Mouse (Mus musculus) common myeloid progenitor, adult 5-6 weeks (primary cell): ENCODE measurements at regions not wholly inside any gene's neighbourhood (a gene's known extent, or its start where the extent isn't known, plus 50 kb on each side); places are given as distances from the start of the nearest gene placed in this dataset.

Source experiments
- ATAC-seq: replicated peaks from 2 replicates; pipeline ENCODE4 v1.8.0; 2016; ENCODE audit warnings: low read depth, mild to moderate bottlenecking, moderate TSS enrichment, inconsistent platforms; ENCODE audit not compliant: poor library complexity, severe bottlenecking

- ATAC-seq = peak; percentile 73
These were observed 123.5 kb upstream of the Adamts9 start for GRCm38 (mm10) chr6:93066553-93067376.

GRCm38 (mm10) chr6:93065917-93066552, 122.7 kb upstream of the Adamts9 start:
- peak; percentile 72 for ATAC-seq

GRCm38 (mm10) chr6:93065366-93065765, 122.1 kb upstream of the Adamts9 start:
- ATAC-seq = no peak

- no peak for ATAC-seq
These were observed 121.1 kb upstream of the Adamts9 start for GRCm38 (mm10) chr6:93064366-93064765.

- ATAC-seq = no peak
These were observed 118.4 kb upstream of the Adamts9 start for GRCm38 (mm10) chr6:93061741-93062140.

GRCm38 (mm10) chr6:93045524-93045923, 102.2 kb upstream of the Adamts9 start:
- ATAC-seq = no peak

- ATAC-seq = no peak
These were observed 97.7 kb upstream of the Adamts9 start for GRCm38 (mm10) chr6:93041041-93041440.

GRCm38 (mm10) chr6:93031812-93032330, 88.6 kb upstream of the Adamts9 start:
- no peak for ATAC-seq

- ATAC-seq = no peak
These were observed 83.1 kb upstream of the Adamts9 start for GRCm38 (mm10) chr6:93026068-93027022.

- ATAC-seq = no peak
These were observed 71.2 kb upstream of the Adamts9 start for GRCm38 (mm10) chr6:93014534-93014933.

- ATAC-seq = no peak
These were observed 68.6 kb upstream of the Adamts9 start for GRCm38 (mm10) chr6:93011906-93012305.

GRCm38 (mm10) chr6:93004587-93005240, 61.4 kb upstream of the Adamts9 start:
- no peak for ATAC-seq

- ATAC-seq = no peak
These were observed 60.5 kb upstream of the Adamts9 start for GRCm38 (mm10) chr6:93003812-93004211.

- no peak for ATAC-seq
These were observed 50.4 kb upstream of the Adamts9 start for GRCm38 (mm10) chr6:92993647-92994046.
